Mouse (Mus musculus) v-Abl transformed pro-B cells (cell line): ENCODE measurements around the gene Khdrbs2.
"Not testable (repeated sequence)": the region's sequence is repeated elsewhere in the genome, so short reads cannot be mapped to it uniquely, and the experiment has no call there.

Experiments
- in situ Hi-C, 2 experiments: fragments of 400-800 bp; cut with MboI; formaldehyde crosslinking; loops; one replicate each; pipeline ENCODE4 v1.15.1; 2025; ENCODE audit not compliant: unreplicated experiment in 2 of 2

Khdrbs2 gene

GRCm38 (mm10) chr1:32443927-32444326, 271.4 kb downstream of the Khdrbs2 start:
- in situ Hi-C loops = no loop called here

GRCm38 (mm10) chr1:32463103-32463516, 290.6 kb downstream of the Khdrbs2 start:
- in situ Hi-C loops = no loop called here

- in situ Hi-C loops = no loop called here
These were observed 298.5 kb downstream of the Khdrbs2 start for GRCm38 (mm10) chr1:32471022-32471421.

GRCm38 (mm10) chr1:32471502-32472214, 299.1 kb downstream of the Khdrbs2 start:
- in situ Hi-C loops = no loop called here

- in situ Hi-C loops = no loop called here
These were observed 315.4 kb downstream of the Khdrbs2 start for GRCm38 (mm10) chr1:32487944-32488343.

GRCm38 (mm10) chr1:32503381-32503780, 330.9 kb downstream of the Khdrbs2 start:
- in situ Hi-C loops = no loop called here

GRCm38 (mm10) chr1:32547194-32547593, 374.7 kb downstream of the Khdrbs2 start, which contains the start of gene Gm5415:
Gene Gm5415, minus strand, starts transcription at chr1:32547294.
- in situ Hi-C loops = not testable (repeated sequence)

GRCm38 (mm10) chr1:32553459-32553858, 380.9 kb downstream of the Khdrbs2 start:
- in situ Hi-C loops = no loop called here

GRCm38 (mm10) chr1:32553925-32554324, 381.4 kb downstream of the Khdrbs2 start:
- in situ Hi-C loops = no loop called here

GRCm38 (mm10) chr1:32568901-32569300, 396.4 kb downstream of the Khdrbs2 start:
- in situ Hi-C loops = no loop called here

GRCm38 (mm10) chr1:32626060-32626459, 453.5 kb downstream of the Khdrbs2 start:
- in situ Hi-C loops = no loop called here

GRCm38 (mm10) chr1:32632415-32633354, 460.2 kb downstream of the Khdrbs2 start:
- in situ Hi-C loops = no loop called here

GRCm38 (mm10) chr1:32633404-32633803, 460.9 kb downstream of the Khdrbs2 start:
- in situ Hi-C loops = no loop called here

GRCm38 (mm10) chr1:32639118-32639517, 466.6 kb downstream of the Khdrbs2 start:
- in situ Hi-C loops = no loop called here

GRCm38 (mm10) chr1:32649647-32650209, 477.2 kb downstream of the Khdrbs2 start:
- in situ Hi-C loops = no loop called here

- in situ Hi-C loops = loop anchor here in 1 of 2 experiments (5.0 kb wide), 1 partner anchor 52 kb away; no protein-coding TSS in a partner anchor
These were observed 521.3 kb downstream of the Khdrbs2 start for GRCm38 (mm10) chr1:32693806-32694205.

GRCm38 (mm10) chr1:32700132-32700531, 527.6 kb downstream of the Khdrbs2 start:
- in situ Hi-C loops = no loop called here

- in situ Hi-C loops = no loop called here
These were observed 528.8 kb downstream of the Khdrbs2 start for GRCm38 (mm10) chr1:32701267-32701666.
